Mouse (Mus musculus) MEL (cell line): ENCODE measurements around the gene Rps6kb2. TPM values are rescaled to one million over a fixed set of nuclear protein-coding genes. Genes with fewer than 3 reads are reported as not detected.
A peak's percentile ranks its signal among the peaks of the same experiment; 100 is the strongest.

ENCODE experiments used
- DNase-seq: peaks from one replicate; pipeline ENCODE4 v3.0.0; 2011; ENCODE audit warnings: low read depth, low spot score
- H3K27ac ChIP-seq: 2 replicates; pipeline ENCODE4 v1.5.1; 2012; ENCODE audit warnings: low read depth, mild to moderate bottlenecking, control low read depth, low read length, moderate library complexity; ENCODE audit not compliant: control insufficient read depth
- H3K27me3 ChIP-seq, 2 experiments: fragments of 150-350 bp in 1 of 2; sonication (generic) in 1 of 2; 2 replicates each; pipeline ENCODE4 v1.6.1; 2012; ENCODE audit warnings: low read length in 2 of 2, mild to moderate bottlenecking in 2 of 2, improper control_type of control experiment in 1 of 2, moderate library complexity in 1 of 2; ENCODE audit not compliant: insufficient read depth in 2 of 2, control insufficient read depth in 1 of 2
- H3K36me3 ChIP-seq, 2 experiments: 2 replicates each; pipeline ENCODE4 v1.6.1; 2012 to 2014; ENCODE audit warnings: low read length in 2 of 2, improper control_type of control experiment in 1 of 2, inconsistent platforms in 1 of 2, mild to moderate bottlenecking in 1 of 2; ENCODE audit not compliant: insufficient read depth in 2 of 2, control insufficient read depth in 1 of 2
- H3K4me1 ChIP-seq, 2 experiments: fragments of 150-350 bp in 1 of 2; sonication (generic) in 1 of 2; 2 replicates each; pipeline ENCODE4 v1.6.1; 2012; ENCODE audit warnings: low read length in 2 of 2, improper control_type of control experiment in 1 of 2, mild to moderate bottlenecking in 1 of 2; ENCODE audit not compliant: insufficient read depth in 2 of 2, control insufficient read depth in 1 of 2
- H3K4me3 ChIP-seq, 2 experiments: fragments of 150-350 bp in 1 of 2; sonication (generic) in 1 of 2; 2 replicates each; pipeline ENCODE4 v1.5.1; 2012; ENCODE audit warnings: low read depth in 2 of 2, low read length in 2 of 2, mild to moderate bottlenecking in 2 of 2, moderate library complexity in 2 of 2, control low read depth in 1 of 2, improper control_type of control experiment in 1 of 2; ENCODE audit not compliant: control insufficient read depth in 1 of 2, insufficient read depth in 1 of 2
- H3K79me2 ChIP-seq: 2 replicates; pipeline ENCODE4 v1.6.1; 2012; ENCODE audit warnings: mild to moderate bottlenecking, low read length, moderate library complexity; ENCODE audit not compliant: control insufficient read depth, poor library complexity, insufficient read depth
- H3K9ac ChIP-seq: 2 replicates; pipeline ENCODE4 v1.6.1; 2012; ENCODE audit warnings: low read depth, mild to moderate bottlenecking, control low read depth, low read length, moderate library complexity; ENCODE audit not compliant: control insufficient read depth, poor library complexity, severe bottlenecking
- H3K9me3 ChIP-seq: fragments of 150-350 bp; sonication (generic); replicated peaks from 2 replicates; pipeline ENCODE4 v1.6.1; 2012; ENCODE audit warnings: mild to moderate bottlenecking, low read length, improper control_type of control experiment, moderate library complexity; ENCODE audit not compliant: insufficient read depth
- CHD1 ChIP-seq: IDR thresholded peaks from 2 replicates; pipeline ENCODE4 v1.6.1; 2012; ENCODE audit warnings: low read depth, mild to moderate bottlenecking, inconsistent platforms, low read length, improper control_type of control experiment
- CTCF ChIP-seq, 3 experiments: IDR thresholded peaks in 2 of 3; conservative IDR thresholded peaks in 1 of 3; 2 replicates each; pipeline ENCODE4 v1.5.1; 2011 to 2012; ENCODE audit warnings: low read length in 3 of 3, low read depth in 2 of 3, mild to moderate bottlenecking in 2 of 3, improper control_type of control experiment in 1 of 3, inconsistent platforms in 1 of 3, mixed read lengths in 1 of 3, moderate library complexity in 1 of 3; ENCODE audit not compliant: control insufficient read depth in 1 of 3, insufficient read depth in 1 of 3, poor library complexity in 1 of 3, severe bottlenecking in 1 of 3
- ELF1 ChIP-seq: IDR thresholded peaks from 2 replicates; pipeline ENCODE4 v1.6.1; 2014; ENCODE audit warnings: low read depth, mild to moderate bottlenecking, inconsistent platforms, low read length, improper control_type of control experiment, moderate library complexity
- EP300 ChIP-seq, 2 experiments: IDR thresholded peaks; 2 replicates each; pipeline ENCODE4 v1.6.1; 2011; ENCODE audit warnings: improper control_type of control experiment in 2 of 2, low read length in 2 of 2, low read depth in 1 of 2, mild to moderate bottlenecking in 1 of 2
- ETS1 ChIP-seq: IDR thresholded peaks from 2 replicates; pipeline ENCODE4 v1.6.1; 2012; ENCODE audit warnings: low read depth, mild to moderate bottlenecking, inconsistent platforms, low read length, improper control_type of control experiment, moderate library complexity
- GATA1 ChIP-seq: IDR thresholded peaks from 2 replicates; pipeline ENCODE4 v1.6.1; 2011; ENCODE audit warnings: low read depth, low read length, improper control_type of control experiment
- HCFC1 ChIP-seq: IDR thresholded peaks from 2 replicates; pipeline ENCODE4 v1.6.1; 2012; ENCODE audit warnings: low read depth, mild to moderate bottlenecking, inconsistent platforms, low read length, improper control_type of control experiment, moderate library complexity
- KAT2A ChIP-seq: conservative IDR thresholded peaks from 2 replicates; pipeline ENCODE4 v1.6.1; 2012; ENCODE audit warnings: low read depth, low read length, improper control_type of control experiment, inconsistent platforms
- MAX ChIP-seq: IDR thresholded peaks from 2 replicates; pipeline ENCODE4 v1.6.1; 2011; ENCODE audit warnings: low read length, improper control_type of control experiment
- MXI1 ChIP-seq: IDR thresholded peaks from 2 replicates; pipeline ENCODE4 v1.6.1; 2011; ENCODE audit warnings: mild to moderate bottlenecking, low read depth, low read length, improper control_type of control experiment
- MYC ChIP-seq: IDR thresholded peaks from 2 replicates; pipeline ENCODE4 v1.6.1; 2011; ENCODE audit warnings: low read depth, mild to moderate bottlenecking, low read length, improper control_type of control experiment, moderate library complexity
- NELFE ChIP-seq: IDR thresholded peaks from 2 replicates; pipeline ENCODE4 v1.6.1; 2011; ENCODE audit warnings: low read depth, low read length, improper control_type of control experiment
- NRF1 ChIP-seq: IDR thresholded peaks from 2 replicates; pipeline ENCODE4 v1.6.1; 2014; ENCODE audit warnings: low read depth, mild to moderate bottlenecking, inconsistent platforms, low read length, improper control_type of control experiment, moderate library complexity; ENCODE audit not compliant: poor library complexity, insufficient read depth, severe bottlenecking
- POLR2A ChIP-seq, 2 experiments: IDR thresholded peaks; 2 replicates each; pipeline ENCODE4 v1.6.1; 2011 to 2012; ENCODE audit warnings: low read length in 2 of 2, mild to moderate bottlenecking in 2 of 2, control low read depth in 1 of 2, improper control_type of control experiment in 1 of 2, low read depth in 1 of 2, moderate library complexity in 1 of 2; ENCODE audit not compliant: control insufficient read depth in 1 of 2, insufficient read depth in 1 of 2, poor library complexity in 1 of 2
- POLR2AphosphoS2 ChIP-seq: IDR thresholded peaks from 2 replicates; pipeline ENCODE4 v1.6.1; 2011; ENCODE audit warnings: low read length, improper control_type of control experiment
- POLR2AphosphoS5 ChIP-seq: IDR thresholded peaks from 2 replicates; pipeline ENCODE4 v1.6.1; 2012; ENCODE audit warnings: low read depth, borderline replicate concordance, mild to moderate bottlenecking, inconsistent platforms, low read length, moderate library complexity, mixed read lengths
- RAD21 ChIP-seq: IDR thresholded peaks from 2 replicates; pipeline ENCODE4 v1.6.1; 2011; ENCODE audit warnings: mild to moderate bottlenecking, low read depth, low read length, improper control_type of control experiment
- SIN3A ChIP-seq: IDR thresholded peaks from 2 replicates; pipeline ENCODE4 v1.6.1; 2012; ENCODE audit warnings: low read length, improper control_type of control experiment, inconsistent platforms
- SMC3 ChIP-seq: IDR thresholded peaks from 2 replicates; pipeline ENCODE4 v1.6.1; 2011; ENCODE audit warnings: low read depth, low read length, improper control_type of control experiment
- TAL1 ChIP-seq: IDR thresholded peaks from 2 replicates; pipeline ENCODE4 v1.6.1; 2012; ENCODE audit warnings: mild to moderate bottlenecking, inconsistent platforms, low read length, moderate library complexity, mixed read lengths
- TBP ChIP-seq: IDR thresholded peaks from 2 replicates; pipeline ENCODE4 v1.8.0; 2011; ENCODE audit warnings: low read depth, low read length, improper control_type of control experiment
- USF1 ChIP-seq: IDR thresholded peaks from 2 replicates; pipeline ENCODE4 v1.6.1; 2014; ENCODE audit warnings: low read depth, mild to moderate bottlenecking, inconsistent platforms, low read length, improper control_type of control experiment, moderate library complexity
- ZC3H11A ChIP-seq: IDR thresholded peaks from 2 replicates; pipeline ENCODE4 v1.6.1; 2012; ENCODE audit warnings: low read depth, mild to moderate bottlenecking, inconsistent platforms, low read length, improper control_type of control experiment
- polyA plus RNA-seq, 2 experiments: library from polyadenylated mRNA; stranded (reverse) in 1 of 2; unstranded in 1 of 2; fragments of >175 nt in 1 of 2; fragments of >200 nt in 1 of 2; gene quantifications; 2 replicates each; pipeline versions ENCODE4 v1.2.1 to v1.2.4; 2012; ENCODE audit warnings: low replicate concordance in 2 of 2, low read depth in 1 of 2; ENCODE audit not compliant: insufficient read length in 2 of 2, insufficient read depth in 1 of 2, missing spikeins in 1 of 2
- total RNA-seq: library from RNA; depleted of rRNA; stranded (reverse); fragments of 300-350 nt; gene quantifications from 2 replicates; pipeline ENCODE4 v1.2.3, GENCODE M21; 2012

Rps6kb2 gene
- total and polyA plus RNA-seq, 3 experiments, result 8.7 to 19.8 TPM; not detected in 1

- Histone ChIP-seq H3K27me3 (no peaks in the 10 kb centered on the region), H3K36me3 (peaks cover 0 to 24% of the 10 kb centered on the region in 2 experiments; a peak in 2 of 4 replicates), H3K4me1 (peaks cover 9 to 38% of the 10 kb centered on the region in 2 experiments), H3K9me3 (no peaks in the 10 kb centered on the region), H3K9ac (peak overlapping the region; percentile 58), H3K79me2 (peaks cover 16% of the 10 kb centered on the region), H3K4me3 (peak overlapping the region; percentile 38 to 41), H3K27ac (peak overlapping the region; percentile 74)
- TF ChIP-seq TAL1 (no peak), CHD1 (peak; percentile 57; the same call in 1 of the 2 replicates), POLR2AphosphoS2 (no peak), ELF1 (peak; percentile 50; the same call in 1 of the 2 replicates), MXI1 (0 out of 2 replicates have a peak, but pooled peaks have one; percentile 55), KAT2A (no peak), TBP (peak; percentile 79), EP300 (IDR thresholded peaks at IDR 0.05; ENCODE audit: low read depth in 1 of 2, low read length in 2 of 2) (peak; percentile 10 to 39; a peak in 1 of 4 replicates), SMC3 (no peak), NELFE (peak; percentile 50), HCFC1 (peak; percentile 47; the same call in 1 of the 2 replicates), USF1 (peak; percentile 4; the same call in 1 of the 2 replicates), GATA1 (no peak), ETS1 (peak; percentile 39; the same call in 1 of the 2 replicates), POLR2A (IDR thresholded peaks at IDR 0.05; ENCODE audit: control insufficient read depth in 1 of 2, insufficient read depth in 1 of 2, low read depth in 1 of 2, low read length in 2 of 2, poor library complexity in 1 of 2) (peak in 1 of 2 experiments; percentile 64; a peak in 2 of 4 replicates), SIN3A (peak; percentile 38; the same call in 1 of the 2 replicates)
- peak; percentile 84 for DNase-seq
Measured at GRCm38 (mm10) chr19:4203604-4204326, 40.6 kb upstream of the Rps6kb2 start.

- H3K9me3 ChIP-seq, result no peaks in the 10 kb centered on the region
- peak overlapping the region; percentile 38 to 41 for H3K4me3 ChIP-seq
- peaks cover 16% of the 10 kb centered on the region for H3K79me2 ChIP-seq
- TF ChIP-seq MXI1 (no peak), NRF1 (no peak), POLR2AphosphoS5 (no peak), RAD21 (peak; percentile 41), TAL1 (no peak), POLR2A (IDR thresholded peaks at IDR 0.05; ENCODE audit: control insufficient read depth in 1 of 2, insufficient read depth in 1 of 2, low read depth in 1 of 2, low read length in 2 of 2, poor library complexity in 1 of 2) (no peak), CTCF (IDR thresholded peaks at IDR 0.05 in 2 of 3, conservative IDR thresholded peaks at IDR 0.05 in 1 of 3; ENCODE audit: control insufficient read depth in 1 of 3, insufficient read depth in 1 of 3, low read depth in 2 of 3, low read length in 3 of 3, poor library complexity in 1 of 3, severe bottlenecking in 1 of 3) (peak in 2 of 3 experiments; percentile 10 to 42; a peak in 2 of 6 replicates), MYC (0 out of 2 replicates have a peak, but pooled peaks have one; percentile 56), TBP (peak; percentile 94), HCFC1 (0 out of 2 replicates have a peak, but pooled peaks have one; percentile 19), MAX (no peak), ZC3H11A (peak; percentile 27; the same call in 1 of the 2 replicates), GATA1 (no peak)
- peaks cover 0 to 22% of the 10 kb centered on the region in 2 experiments; a peak in 2 of 4 replicates for H3K36me3 ChIP-seq
- H3K27ac ChIP-seq, result peak overlapping the region; percentile 74
- peaks cover 6 to 34% of the 10 kb centered on the region in 2 experiments for H3K4me1 ChIP-seq
- peak; percentile 67 for DNase-seq
- H3K9ac ChIP-seq, result peak overlapping the region; percentile 58
- H3K27me3 ChIP-seq, result no peaks in the 10 kb centered on the region
Measured at GRCm38 (mm10) chr19:4203148-4203547, 40.0 kb upstream of the Rps6kb2 start.
